Comparison of ENCODE assay signal across 19 mouse cellular contexts in the genomic region with DNA sequence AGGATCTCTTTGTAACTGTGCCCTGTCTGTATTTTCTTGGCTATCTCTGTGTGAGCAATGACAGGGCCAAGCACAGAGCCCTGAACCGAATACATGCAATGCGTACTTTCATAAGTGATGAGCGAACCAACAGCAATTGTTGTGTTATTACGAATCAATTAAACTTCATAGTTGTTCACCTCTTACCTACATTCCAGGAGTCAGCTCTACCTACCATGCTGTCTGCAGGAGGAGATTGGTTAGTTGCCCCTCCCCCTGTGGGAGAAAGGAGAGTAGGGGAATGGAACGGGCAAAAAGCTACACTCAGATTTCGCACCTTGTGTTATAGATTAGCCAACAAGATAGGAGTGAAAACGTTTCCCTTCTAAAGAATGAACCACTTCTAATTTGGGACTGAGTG.
A peak's percentile ranks its signal among the peaks of the same experiment; 100 is the strongest.
DNase-seq lines count a peak whose midpoint lies in the region; ATAC-seq and TF ChIP-seq lines count a peak whose summit lies in the region.
"Had no signal": no experiment of that assay in that cellular context is flagged by ENCODE, and none has a peak within 500 bp of the region (broad histone marks: within the 10 kb centered on the region; RNA-seq: fewer than 3 reads in every experiment).

No protein-coding gene starts in this region.

- H3K9me3 ChIP-seq in liver, embryonic 12.5 days (replicated peaks), result no peaks in the 10 kb centered on the region
- no peaks in the 10 kb centered on the region for H3K9me3 ChIP-seq in liver, postnatal 0 days (ENCODE audit: low read length)

- no peak overlapping the region for H3K4me2 ChIP-seq in liver, embryonic 12.5 days
- no peak overlapping the region for H3K4me2 ChIP-seq in liver, postnatal 0 days (ENCODE audit: low read depth, low read length)

- TF ChIP-seq POLR2A in liver, adult 2 months (IDR thresholded peaks at IDR 0.05; ENCODE audit: extremely low read depth, insufficient read depth, low read length), result no peak

- H3K4me1 ChIP-seq in liver, adult 2 months (ENCODE audit: control insufficient read depth, insufficient read depth, low read length), result peaks cover 14% of the 10 kb centered on the region
- no peaks in the 10 kb centered on the region for H3K4me1 ChIP-seq in liver, embryonic 12.5 days
- H3K4me1 ChIP-seq in liver, postnatal 0 days (ENCODE audit: insufficient read depth), result peaks cover 4% of the 10 kb centered on the region; the same call in 1 of the 2 replicates

- 34% methylated on average over 7 of the region's 7 CpGs for WGBS in liver, adult 2 months
- WGBS in liver, embryonic 12.5 days (ENCODE audit: insufficient replicate concordance), result 67% methylated on average over 7 of the region's 7 CpGs
- 69% methylated on average over 7 of the region's 7 CpGs for WGBS in liver, postnatal 0 days (ENCODE audit: insufficient replicate concordance)

- no peak for TF ChIP-seq CTCF in liver, adult 2 months (IDR thresholded peaks at IDR 0.05; ENCODE audit: low read depth, low read length)
- TF ChIP-seq CTCF in liver, postnatal 0 days (IDR thresholded peaks at IDR 0.05; ENCODE audit: low read depth), result no peak

- no peak for TF ChIP-seq EP300 in liver, postnatal 0 days (IDR thresholded peaks at IDR 0.05; ENCODE audit: low read depth)

- no peak overlapping the region for H3K4me3 ChIP-seq in liver, adult 2 months (ENCODE audit: insufficient read depth, low read depth, low read length)
- no peak overlapping the region for H3K4me3 ChIP-seq in liver, embryonic 12.5 days
- H3K4me3 ChIP-seq in liver, postnatal 0 days (ENCODE audit: low read depth, low read length), result no peak overlapping the region

- peaks cover 2% of the 10 kb centered on the region; the same call in 1 of the 2 replicates for H3K36me3 ChIP-seq in liver, adult 2 months (ENCODE audit: control insufficient read depth, insufficient read depth, low read length)
- no peaks in the 10 kb centered on the region for H3K36me3 ChIP-seq in liver, embryonic 12.5 days
- no peaks in the 10 kb centered on the region for H3K36me3 ChIP-seq in liver, postnatal 0 days (replicated peaks; ENCODE audit: insufficient read depth, low read length)
- H3K36me3 ChIP-seq: G1E had no signal

- H3K27me3 ChIP-seq in liver, adult 2 months (ENCODE audit: control insufficient read depth, insufficient read depth, low read length), result no peaks in the 10 kb centered on the region
- H3K27me3 ChIP-seq in liver, embryonic 12.5 days (replicated peaks), result no peaks in the 10 kb centered on the region
- no peaks in the 10 kb centered on the region for H3K27me3 ChIP-seq in liver, postnatal 0 days (ENCODE audit: insufficient read depth, low read length)
- H3K27me3 ChIP-seq: CH12.LX, Patski had no signal

- no peak overlapping the region for H3K27ac ChIP-seq in liver, adult 2 months (replicated peaks; ENCODE audit: insufficient read depth, low read depth, low read length)
- no peak overlapping the region for H3K27ac ChIP-seq in liver, embryonic 12.5 days
- no peak overlapping the region for H3K27ac ChIP-seq in liver, postnatal 0 days (ENCODE audit: low read depth)

- no peak overlapping the region for H3K9ac ChIP-seq in liver, adult 2 months (ENCODE audit: low read depth, low read length)
- H3K9ac ChIP-seq in liver, embryonic 12.5 days, result no peak overlapping the region
- H3K9ac ChIP-seq in liver, postnatal 0 days (replicated peaks), result no peak overlapping the region

- 0 out of 2 replicates have a peak, but pooled peaks cover 1% of the 10 kb centered on the region for H3K79me2 ChIP-seq in liver, adult 2 months (ENCODE audit: control insufficient read depth, insufficient read depth, low read length)

- peak; percentile 62 for DNase-seq in liver, adult 2 months (ENCODE audit: extremely low read depth, low read depth, low spot score)
- DNase-seq in liver, postnatal 0 days, result no peak
- no peak for DNase-seq in liver
- DNase-seq: adrenal gland, adult 2 months; adrenal gland, adult 8-10 months; adrenal gland, postnatal 10 days; adrenal gland, postnatal 14 days; adrenal gland, postnatal 25 days; adrenal gland, postnatal 36 days; B cell, adult 2 months; cerebellum, adult 11 months; cerebellum, adult 11-12 months; cerebellum, adult 18-20 months had no signal

- no peak for ATAC-seq in liver, embryonic 12.5 days
- ATAC-seq in liver, postnatal 0 days, result peak; percentile 67
- ATAC-seq: activated CD4-positive, CD25-positive, alpha-beta regulatory T cell, adult 4 months; CD4-positive, CD25-positive, alpha-beta regulatory T cell, adult 4 months; Patski had no signal
